Mouse (Mus musculus) limb, embryonic 14.5 days (tissue): ENCODE data around the gene Trip10. TPM values are rescaled to one million over a fixed set of nuclear protein-coding genes. Genes with fewer than 3 reads are reported as not detected.

Experiments
- ATAC-seq: fragments of 200-750 bp; cut with Nextera tagmentation; 2 replicates; pipeline ENCODE4 v1.8.0; 2017; ENCODE audit warnings: low read depth, moderate number of reproducible peaks, moderate TSS enrichment; ENCODE audit not compliant: low FRiP score
- DNase-seq: peaks from one replicate; pipeline ENCODE4 v3.0.0-alpha.2; 2015; ENCODE audit warnings: low spot score
- H3K27ac ChIP-seq: fragments of 300-500 bp; sonication (generic); replicated peaks from 2 replicates; pipeline ENCODE4 v1.5.1; 2014; ENCODE audit warnings: low read depth, mild to moderate bottlenecking, low read length, moderate library complexity, mixed read lengths
- H3K27me3 ChIP-seq: fragments of 300-500 bp; sonication (generic); 2 replicates; pipeline ENCODE4 v1.6.1; 2014; ENCODE audit warnings: low read length, mixed read lengths; ENCODE audit not compliant: control insufficient read depth, insufficient read depth
- H3K36me3 ChIP-seq: fragments of 300-500 bp; sonication (generic); 2 replicates; pipeline ENCODE4 v1.6.1; 2014; ENCODE audit warnings: mild to moderate bottlenecking, low read length, moderate library complexity, mixed read lengths; ENCODE audit not compliant: control insufficient read depth, insufficient read depth
- H3K4me1 ChIP-seq: fragments of 300-500 bp; sonication (generic); 2 replicates; pipeline ENCODE4 v1.6.1; 2014; ENCODE audit warnings: antibody characterized with exemption, low read length, mixed read lengths; ENCODE audit not compliant: control insufficient read depth, insufficient read depth
- H3K4me2 ChIP-seq: fragments of 300-500 bp; sonication (generic); replicated peaks from 2 replicates; pipeline ENCODE4 v1.6.1; 2014; ENCODE audit warnings: low read depth, mild to moderate bottlenecking, low read length, moderate library complexity; ENCODE audit not compliant: severe bottlenecking
- H3K4me3 ChIP-seq: fragments of 300-500 bp; sonication (generic); replicated peaks from 2 replicates; pipeline ENCODE4 v1.5.1; 2014; ENCODE audit warnings: low read length
- H3K9ac ChIP-seq: fragments of 300-500 bp; sonication (generic); 2 replicates; pipeline ENCODE4 v1.6.1; 2014; ENCODE audit warnings: mild to moderate bottlenecking, low read depth, low read length, moderate library complexity; ENCODE audit not compliant: severe bottlenecking
- H3K9me3 ChIP-seq: fragments of 300-500 bp; sonication (generic); 2 replicates; pipeline ENCODE4 v1.6.1; 2016; ENCODE audit warnings: low read length; ENCODE audit not compliant: control insufficient read depth
- POLR2A ChIP-seq: fragments of 200-500 bp; IDR thresholded peaks from 2 replicates; pipeline ENCODE4 v1.8.0; 2012; ENCODE audit warnings: inconsistent platforms, mild to moderate bottlenecking, moderate library complexity, borderline replicate concordance; ENCODE audit not compliant: insufficient read depth, insufficient read length; ENCODE audit errors: extremely low read depth
- WGBS: fragments of 180-500 bp; shearing (Covaris S2); extraction: QIAGEN DNeasy Blood & Tissue Kit; methylation state at CpG from one replicate; pipeline ENCODE4 v1.1.7; 2014; 5-methylcytosine and 5-hydroxymethylcytosine counted together
- polyA plus RNA-seq, 2 experiments: library from polyadenylated mRNA; depleted of rRNA in 1 of 2; stranded (reverse) in 1 of 2; unstranded in 1 of 2; fragments of >200 nt; fragmentation: Nextera tagmentation in 1 of 2; extraction: Ambion mirVana in 1 of 2; gene quantifications; 2 replicates each; pipeline versions ENCODE4 v1.2.1 to v1.2.3; 2012 to 2014

The Trip10 gene
- polyA plus RNA-seq, 2 experiments, result 27.1 to 46.9 TPM

- no peak for TF ChIP-seq POLR2A
- H3K4me3 ChIP-seq, result no peak overlapping the region
- no peaks in the 10 kb centered on the region for H3K27me3 ChIP-seq
- no peak for DNase-seq
- no peak overlapping the region for H3K27ac ChIP-seq
- no peak for ATAC-seq
- no peaks in the 10 kb centered on the region for H3K9me3 ChIP-seq
- no peak overlapping the region for H3K4me2 ChIP-seq
- H3K4me1 ChIP-seq, result no peaks in the 10 kb centered on the region
- H3K9ac ChIP-seq, result no peak overlapping the region
- WGBS, result 90% methylated on average over 9 of the region's 9 CpGs
- peaks cover 81% of the 10 kb centered on the region for H3K36me3 ChIP-seq
Observed at GRCm38 (mm10) chr17:57260351-57260750, 11.1 kb downstream of the Trip10 start.

GRCm38 (mm10) chr17:57261286-57261685, 12.0 kb downstream of the Trip10 start:
- peaks cover 72% of the 10 kb centered on the region for H3K36me3 ChIP-seq
- no peak overlapping the region for H3K4me2 ChIP-seq
- H3K4me3 ChIP-seq, result no peak overlapping the region
- no peaks in the 10 kb centered on the region for H3K27me3 ChIP-seq
- no peak overlapping the region for H3K9ac ChIP-seq
- 98% methylated on average over 4 of the region's 4 CpGs for WGBS
- no peak for DNase-seq
- no peak for TF ChIP-seq POLR2A
- no peaks in the 10 kb centered on the region for H3K9me3 ChIP-seq
- H3K27ac ChIP-seq, result no peak overlapping the region
- no peak for ATAC-seq
- 0 out of 2 replicates have a peak, but pooled peaks cover 5% of the 10 kb centered on the region for H3K4me1 ChIP-seq

- 54% methylated on average over 1 of the region's 1 CpGs for WGBS
- Histone ChIP-seq H3K36me3 (peaks cover 68% of the 10 kb centered on the region), H3K4me2 (no peak overlapping the region), H3K9me3 (no peaks in the 10 kb centered on the region), H3K27ac (no peak overlapping the region), H3K9ac (no peak overlapping the region), H3K4me1 (0 out of 2 replicates have a peak, but pooled peaks cover 5% of the 10 kb centered on the region), H3K27me3 (no peaks in the 10 kb centered on the region), H3K4me3 (no peak overlapping the region)
- ATAC-seq (no peak), DNase-seq (no peak)
- TF ChIP-seq POLR2A, result no peak
Observed at GRCm38 (mm10) chr17:57261796-57262195, 12.5 kb downstream of the Trip10 start.

GRCm38 (mm10) chr17:57262901-57263550, 13.8 kb downstream of the Trip10 start:
- no peak for TF ChIP-seq POLR2A
- no peak overlapping the region for H3K9ac ChIP-seq
- no peak for ATAC-seq
- H3K9me3 ChIP-seq, result no peaks in the 10 kb centered on the region
- H3K36me3 ChIP-seq, result peaks cover 61% of the 10 kb centered on the region
- no peak overlapping the region for H3K4me3 ChIP-seq
- H3K27ac ChIP-seq, result no peak overlapping the region
- H3K4me2 ChIP-seq, result no peak overlapping the region
- WGBS, result 90% methylated on average over 17 of the region's 17 CpGs
- 0 out of 2 replicates have a peak, but pooled peaks cover 5% of the 10 kb centered on the region for H3K4me1 ChIP-seq
- no peak for DNase-seq
- H3K27me3 ChIP-seq, result no peaks in the 10 kb centered on the region

- Histone ChIP-seq H3K9me3 (no peaks in the 10 kb centered on the region), H3K9ac (no peak overlapping the region), H3K36me3 (peaks cover 49% of the 10 kb centered on the region), H3K4me3 (no peak overlapping the region), H3K27me3 (no peaks in the 10 kb centered on the region), H3K4me1 (0 out of 2 replicates have a peak, but pooled peaks cover 5% of the 10 kb centered on the region), H3K27ac (no peak overlapping the region), H3K4me2 (no peak overlapping the region)
- DNase-seq (no peak), ATAC-seq (no peak)
- TF ChIP-seq POLR2A, result no peak
- 84% methylated on average over 2 of the region's 2 CpGs for WGBS
Observed at GRCm38 (mm10) chr17:57264164-57264563, 14.9 kb downstream of the Trip10 start.
